Mouse (Mus musculus) liver, adult 2 months (tissue): ENCODE measurements around the gene B9d1.

Experiments used
- CTCF ChIP-seq: fragments of 200-500 bp; IDR thresholded peaks from 2 replicates; pipeline ENCODE4 v1.5.1; 2011; ENCODE audit warnings: low read depth, low read length, control low read depth
- POLR2A ChIP-seq: fragments of 200-500 bp; IDR thresholded peaks from 2 replicates; pipeline ENCODE4 v1.6.1; 2011; ENCODE audit warnings: low read length, control low read depth; ENCODE audit not compliant: insufficient read depth; ENCODE audit errors: extremely low read depth

DNA sequence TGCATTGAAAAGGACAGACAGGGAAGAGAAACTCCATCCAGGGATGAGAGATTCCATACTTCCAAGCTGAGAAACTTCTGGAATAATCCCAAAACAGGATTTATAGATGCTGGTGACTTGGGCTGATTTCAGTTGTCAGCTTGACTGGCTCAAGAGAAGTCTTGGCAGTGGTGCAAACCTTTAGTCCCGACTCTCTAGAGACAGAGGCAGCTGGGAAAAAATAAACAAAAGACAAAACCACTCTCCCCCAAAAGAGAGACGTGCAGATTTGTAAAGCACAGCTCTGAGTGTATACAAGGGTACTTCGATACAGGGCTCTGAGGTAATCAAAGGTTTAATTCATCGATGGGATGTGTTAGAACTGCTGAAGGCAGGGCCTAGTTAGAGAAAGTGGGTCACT lies 39.5 kb upstream of the B9d1 start:
- no peak for TF ChIP-seq POLR2A
- TF ChIP-seq CTCF: no peak
